Comparison of ENCODE assay signal across 8 mouse cellular contexts in the genomic region with DNA sequence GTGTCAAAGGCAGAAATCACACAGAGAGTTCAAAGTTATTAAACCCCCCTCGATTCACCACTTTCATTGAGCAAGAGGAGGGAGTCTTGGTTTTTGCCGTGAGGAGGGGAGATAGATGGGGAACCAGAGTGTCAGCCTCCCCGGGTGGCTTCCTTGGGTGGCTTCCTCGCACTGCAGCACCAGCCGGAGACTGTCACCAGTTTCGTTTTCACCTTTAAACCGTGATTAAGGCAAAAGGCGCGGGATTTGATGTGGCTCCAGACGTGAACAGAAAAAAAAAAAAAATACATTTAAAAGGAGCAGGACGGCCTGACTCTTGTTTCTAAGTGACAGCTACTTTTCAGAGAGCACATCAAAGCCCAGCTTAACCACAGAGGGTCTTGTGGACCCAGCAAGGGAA. TPM values are rescaled to one million over a fixed set of nuclear protein-coding genes. Genes with fewer than 3 reads are reported as not detected.
DNase-seq lines count a peak whose midpoint lies in the region; ATAC-seq lines count a peak whose summit lies in the region.

No protein-coding gene starts in this region.

- 5% methylated on average over 11 of the region's 11 CpGs for WGBS in embryonic facial prominence, embryonic 12.5 days
- WGBS in hindbrain, embryonic 15.5 days: 12% methylated on average over 11 of the region's 11 CpGs
- 2% methylated on average over 11 of the region's 11 CpGs for WGBS in liver, embryonic 16.5 days (ENCODE audit: insufficient replicate concordance)
- 15% methylated on average over 11 of the region's 11 CpGs for WGBS in neural tube, embryonic 11.5 days

- peaks cover 26% of the 10 kb centered on the region for H3K4me1 ChIP-seq in embryonic facial prominence, embryonic 12.5 days
- H3K4me1 ChIP-seq in hindbrain, embryonic 15.5 days (replicated peaks): 0 out of 2 replicates have a peak, but pooled peaks cover 10% of the 10 kb centered on the region
- peaks cover 11% of the 10 kb centered on the region; the same call in 1 of the 2 replicates for H3K4me1 ChIP-seq in liver, embryonic 16.5 days (ENCODE audit: control insufficient read depth, low read depth, low read length)
- peaks cover 2% of the 10 kb centered on the region; the same call in 1 of the 2 replicates for H3K4me1 ChIP-seq in neural tube, embryonic 11.5 days (ENCODE audit: control insufficient read depth, insufficient read depth, low read length)

- H3K36me3 ChIP-seq in embryonic facial prominence, embryonic 12.5 days: no peaks in the 10 kb centered on the region
- H3K36me3 ChIP-seq in hindbrain, embryonic 15.5 days: no peaks in the 10 kb centered on the region
- no peaks in the 10 kb centered on the region for H3K36me3 ChIP-seq in liver, embryonic 16.5 days (ENCODE audit: control insufficient read depth, insufficient read depth)
- no peaks in the 10 kb centered on the region for H3K36me3 ChIP-seq in neural tube, embryonic 11.5 days (ENCODE audit: control insufficient read depth, insufficient read depth, low read length)

- no peaks in the 10 kb centered on the region for H3K9me3 ChIP-seq in embryonic facial prominence, embryonic 12.5 days
- H3K9me3 ChIP-seq in hindbrain, embryonic 15.5 days: no peaks in the 10 kb centered on the region
- H3K9me3 ChIP-seq in liver, embryonic 16.5 days (replicated peaks; ENCODE audit: control insufficient read depth, low read length): no peaks in the 10 kb centered on the region
- no peaks in the 10 kb centered on the region for H3K9me3 ChIP-seq in neural tube, embryonic 11.5 days (ENCODE audit: control insufficient read depth, low read length)

- H3K4me2 ChIP-seq in embryonic facial prominence, embryonic 12.5 days (replicated peaks): peak overlapping the region; percentile 51
- peak overlapping the region; percentile 49 for H3K4me2 ChIP-seq in hindbrain, embryonic 15.5 days
- H3K4me2 ChIP-seq in liver, embryonic 16.5 days (ENCODE audit: low read depth, low read length): peak overlapping the region; percentile 51
- H3K4me2 ChIP-seq in neural tube, embryonic 11.5 days (ENCODE audit: low read depth): peak overlapping the region; percentile 57

- H3K27ac ChIP-seq in embryonic facial prominence, embryonic 12.5 days: peak overlapping the region; percentile 82
- no peak overlapping the region for H3K27ac ChIP-seq in hindbrain, embryonic 15.5 days (replicated peaks)
- no peak overlapping the region for H3K27ac ChIP-seq in liver, embryonic 16.5 days (ENCODE audit: low read length)
- H3K27ac ChIP-seq in neural tube, embryonic 11.5 days (ENCODE audit: low read depth, low read length): no peak overlapping the region

- H3K9ac ChIP-seq in embryonic facial prominence, embryonic 12.5 days: 0 out of 2 replicates have a peak overlapping the region, but pooled peaks have one; percentile 7
- no peak overlapping the region for H3K9ac ChIP-seq in hindbrain, embryonic 15.5 days
- no peak overlapping the region for H3K9ac ChIP-seq in liver, embryonic 16.5 days (ENCODE audit: low read depth, low read length)
- H3K9ac ChIP-seq in neural tube, embryonic 11.5 days (ENCODE audit: low read length): peak overlapping the region; percentile 47

- H3K27me3 ChIP-seq in embryonic facial prominence, embryonic 12.5 days: no peaks in the 10 kb centered on the region
- no peaks in the 10 kb centered on the region for H3K27me3 ChIP-seq in hindbrain, embryonic 15.5 days
- H3K27me3 ChIP-seq in liver, embryonic 16.5 days (ENCODE audit: control insufficient read depth, insufficient read depth, low read depth, low read length): no peaks in the 10 kb centered on the region
- no peaks in the 10 kb centered on the region for H3K27me3 ChIP-seq in neural tube, embryonic 11.5 days (ENCODE audit: control insufficient read depth, insufficient read depth, low read length)

- peak overlapping the region; percentile 21 for H3K4me3 ChIP-seq in embryonic facial prominence, embryonic 12.5 days
- no peak overlapping the region for H3K4me3 ChIP-seq in hindbrain, embryonic 15.5 days
- peak overlapping the region; percentile 28 for H3K4me3 ChIP-seq in liver, embryonic 16.5 days (ENCODE audit: low read depth, low read length)
- H3K4me3 ChIP-seq in neural tube, embryonic 11.5 days (ENCODE audit: low read depth, low read length): no peak overlapping the region

- peak; percentile 55 for DNase-seq in adrenal gland, postnatal 10 days
- DNase-seq in adrenal gland, postnatal 4 days (ENCODE audit: low spot score in 2 of 2): no peak
- DNase-seq in neural tube, embryonic 11.5 days (ENCODE audit: low spot score): no peak
- DNase-seq in frontal cortex, postnatal 36 days (ENCODE audit: low spot score in 2 of 2): no peak
- DNase-seq in left cerebral cortex, adult 11 months (ENCODE audit: low spot score): no peak

- ATAC-seq in embryonic facial prominence, embryonic 12.5 days (ENCODE audit: insufficient number of reproducible peaks, insufficient read depth, low FRiP score, low TSS enrichment): no peak
- ATAC-seq in hindbrain, embryonic 15.5 days (ENCODE audit: low FRiP score, low read depth): no peak
- ATAC-seq in liver, embryonic 16.5 days (ENCODE audit: low read depth): no peak
- ATAC-seq in neural tube, embryonic 11.5 days (ENCODE audit: insufficient read depth, low FRiP score, low TSS enrichment): 0 out of 2 replicates have a peak, but pooled peaks have one; percentile 11

RNA-seq across cellular contexts. Expression of gene Dusp6, which starts 58.5 kb away (rescaled TPM):
- 10 to 100 TPM; 90.0 to 93.5 TPM for total RNA-seq in adrenal gland, postnatal 10 days (2021)
- total RNA-seq in adrenal gland, postnatal 4 days (2021): 100 to 1,000 TPM; 117 to 123 TPM
- polyA plus RNA-seq in embryonic facial prominence, embryonic 12.5 days (2016; fragmentation: Nextera tagmentation; extraction: Ambion mirVana): 90.6 and 90.7 TPM in 2 replicates
- 25.4 and 28.9 TPM in 2 replicates for polyA plus RNA-seq in hindbrain, embryonic 15.5 days (2015; fragmentation: Nextera tagmentation; extraction: Ambion mirVana)
- 25.1 and 29.0 TPM in 2 replicates for polyA plus RNA-seq in liver, embryonic 16.5 days (2015; fragmentation: Nextera tagmentation; extraction: Ambion mirVana)
- 57.5 and 62.0 TPM in 2 replicates for polyA plus RNA-seq in neural tube, embryonic 11.5 days (2014; fragmentation: Nextera tagmentation; extraction: Ambion mirVana)

Comparison
In these comparisons a context has a peak if more than half of its experiments do, and no peak if none do; other contexts are left out.
1. H3K4me3 ChIP-seq: peak in embryonic facial prominence, embryonic 12.5 days (single experiment) and liver, embryonic 16.5 days (single experiment); none in hindbrain, embryonic 15.5 days (single experiment) and neural tube, embryonic 11.5 days (single experiment).
2. H3K9ac ChIP-seq: peak in embryonic facial prominence, embryonic 12.5 days (single experiment) and neural tube, embryonic 11.5 days (single experiment); none in hindbrain, embryonic 15.5 days (single experiment) and liver, embryonic 16.5 days (single experiment).
3. Peak in every context shown above with its lines, with median percentiles within 50 percentile points of each other: H3K4me2 ChIP-seq.